Mouse (Mus musculus): ENCODE measurements around the gene Slc6a21.

Gene Slc6a21

DNA sequence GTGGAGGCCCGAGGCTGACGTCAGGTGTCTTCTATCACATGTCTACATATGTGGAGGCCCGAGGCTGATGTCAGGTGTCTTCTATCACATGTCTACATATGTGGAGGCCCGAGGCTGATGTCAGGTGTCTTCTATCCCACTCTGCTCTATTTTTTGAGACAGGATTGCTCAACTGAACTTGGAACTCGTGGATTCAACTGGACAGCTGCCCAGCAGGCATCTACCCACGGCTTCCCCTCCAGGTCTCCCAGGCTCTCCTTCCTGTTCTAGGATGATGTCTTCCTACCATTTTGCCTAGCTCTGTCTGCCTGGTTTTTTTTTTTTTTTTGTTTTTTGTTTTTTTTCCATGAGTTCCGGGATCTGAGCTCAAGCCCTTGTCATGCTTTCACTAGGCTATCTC, 21.5 kb upstream of the Slc6a21 start:
- DNase-seq (ENCODE audit: low spot score), result peak; percentile 56

DNA sequence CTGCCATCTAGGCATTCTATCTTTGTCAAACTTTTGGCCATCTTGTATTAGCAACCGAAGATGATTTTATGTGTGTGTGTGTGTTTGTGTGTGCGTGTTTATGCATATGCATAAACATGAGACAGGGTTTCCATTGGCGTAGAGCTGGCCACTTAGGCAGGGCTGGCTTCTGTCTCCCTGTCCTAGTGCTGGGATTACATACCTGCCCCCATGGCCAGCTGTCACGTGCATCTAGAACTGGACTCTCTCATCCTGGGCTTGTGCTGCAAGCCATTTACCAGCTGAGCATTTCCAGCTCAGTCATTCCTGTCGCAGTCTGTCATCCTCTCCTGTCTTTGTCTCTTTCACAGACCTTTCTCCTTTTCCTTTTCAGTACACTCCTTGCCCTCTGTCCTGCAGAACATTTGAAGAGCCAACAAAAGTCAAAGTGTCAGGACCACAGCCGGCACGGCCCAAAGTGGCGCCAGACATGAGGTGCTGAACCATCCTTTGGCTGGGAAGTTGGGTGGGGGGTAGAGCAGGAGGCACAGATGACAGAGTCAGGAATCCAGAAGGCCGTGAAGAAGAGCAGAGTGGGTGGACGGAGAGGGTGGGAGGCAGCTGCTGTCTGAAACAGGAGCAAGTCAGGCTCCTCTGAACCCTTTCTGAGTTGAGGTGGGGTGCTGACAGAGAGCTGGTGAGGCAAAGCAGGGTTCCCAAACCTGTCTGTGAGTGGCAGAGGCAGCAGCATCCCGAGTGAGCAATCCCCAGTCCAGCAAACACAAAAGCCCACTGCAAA, 20.1 kb upstream of the Slc6a21 start:
- DNase-seq (ENCODE audit: low spot score), result no peak

DNA sequence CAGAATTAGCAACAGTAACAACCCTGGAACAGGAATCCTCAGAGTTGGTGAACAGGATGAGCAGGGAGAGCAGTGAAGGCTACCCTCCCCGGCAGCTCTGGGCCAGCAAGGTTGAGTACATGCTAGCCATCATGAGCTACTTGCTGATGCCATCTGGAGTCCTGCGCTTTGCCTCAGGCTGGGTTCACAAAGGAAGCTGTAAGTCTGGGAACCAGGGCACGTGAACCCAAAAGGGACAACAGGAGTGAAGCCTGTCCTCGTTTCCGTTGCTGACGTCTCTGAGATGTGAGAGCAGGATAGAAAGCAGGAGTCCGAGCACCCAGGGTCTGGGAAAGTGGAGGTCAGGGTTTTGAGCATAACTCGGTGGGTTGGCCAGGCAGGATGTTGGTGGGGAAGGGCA, 18.0 kb upstream of the Slc6a21 start:
- no peak for DNase-seq (ENCODE audit: low spot score)

DNA sequence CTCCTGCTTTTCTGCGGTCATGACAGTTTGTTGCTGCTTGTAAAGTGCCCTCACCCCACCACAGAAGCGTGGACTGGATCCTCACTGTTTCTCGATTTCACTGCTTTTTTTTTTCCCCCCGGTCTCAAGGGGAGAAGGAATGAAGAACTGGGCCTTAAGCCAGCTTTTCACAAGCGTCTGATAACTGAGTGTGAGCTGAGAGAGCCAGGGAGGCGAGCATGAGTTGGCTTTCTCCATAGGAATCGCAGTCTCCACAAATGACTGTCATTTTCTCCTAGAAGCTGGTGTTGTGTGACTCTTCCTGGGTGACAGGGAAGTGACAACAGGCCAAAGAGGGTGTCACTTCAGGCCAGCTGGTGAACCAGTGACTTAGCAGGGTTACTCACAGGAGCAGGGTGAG, 15.0 kb upstream of the Slc6a21 start:
- peak; percentile 10 for DNase-seq (ENCODE audit: low spot score)

DNA sequence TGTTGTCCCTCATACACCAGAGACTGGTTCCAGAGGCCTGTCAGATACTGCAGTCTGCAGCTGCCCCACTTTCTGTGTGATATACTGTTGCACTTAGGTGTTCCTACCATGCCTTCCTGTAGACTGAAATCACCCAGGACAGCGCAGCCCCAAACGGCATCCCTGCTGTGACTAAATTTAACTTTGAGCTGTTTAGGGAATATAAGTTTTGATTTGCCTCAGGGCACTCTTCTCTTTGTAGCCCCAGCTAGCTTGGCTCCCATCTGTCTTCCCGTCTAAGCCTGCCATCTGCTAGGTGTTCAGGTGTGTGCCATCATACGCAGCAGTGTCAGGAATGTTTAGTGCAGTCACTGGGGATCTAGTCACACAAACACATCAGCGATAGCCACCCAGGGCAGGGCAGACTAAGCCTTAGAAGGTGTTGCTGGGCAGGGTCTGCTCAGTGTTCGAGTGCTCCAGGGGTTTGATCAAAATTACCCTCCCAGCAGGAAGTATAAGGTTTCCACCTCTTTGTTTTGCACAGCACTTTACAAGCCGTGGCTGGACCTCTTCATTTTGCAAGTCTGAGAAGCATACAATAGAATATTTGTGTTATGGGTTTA, 14.2 kb upstream of the Slc6a21 start:
- DNase-seq (ENCODE audit: low spot score), result no peak

- DNase-seq (ENCODE audit: low spot score), result no peak
Measured at GRCm38 (mm10) chr7:45264348-45264747, 13.0 kb upstream of the Slc6a21 start.

- DNase-seq (ENCODE audit: low spot score), result no peak
Measured at GRCm38 (mm10) chr7:45265518-45265917, 11.8 kb upstream of the Slc6a21 start.

GRCm38 (mm10) chr7:45272786-45273412, 4.4 kb upstream of the Slc6a21 start:
- DNase-seq (ENCODE audit: low spot score), result no peak

DNA sequence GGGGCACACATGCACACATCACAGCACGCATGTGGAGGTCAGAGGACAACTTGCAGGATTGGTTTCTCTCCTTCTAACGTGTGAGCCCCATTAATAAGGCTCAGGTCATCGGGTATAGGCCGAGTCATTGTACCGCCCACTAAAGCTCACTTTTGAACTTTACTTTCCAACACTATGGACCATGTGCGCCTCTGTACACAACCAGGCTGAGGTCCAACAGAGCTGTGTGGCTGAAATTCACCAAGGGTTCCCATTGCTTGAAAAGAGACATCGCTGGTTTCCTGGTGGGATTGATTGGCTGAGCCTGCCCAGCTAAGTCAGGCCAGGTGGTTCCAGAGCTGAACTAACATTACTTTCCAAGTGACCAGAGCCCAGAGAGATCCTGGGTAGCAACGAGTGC, 3.6 kb upstream of the Slc6a21 start:
- no peak for DNase-seq (ENCODE audit: low spot score)

DNA sequence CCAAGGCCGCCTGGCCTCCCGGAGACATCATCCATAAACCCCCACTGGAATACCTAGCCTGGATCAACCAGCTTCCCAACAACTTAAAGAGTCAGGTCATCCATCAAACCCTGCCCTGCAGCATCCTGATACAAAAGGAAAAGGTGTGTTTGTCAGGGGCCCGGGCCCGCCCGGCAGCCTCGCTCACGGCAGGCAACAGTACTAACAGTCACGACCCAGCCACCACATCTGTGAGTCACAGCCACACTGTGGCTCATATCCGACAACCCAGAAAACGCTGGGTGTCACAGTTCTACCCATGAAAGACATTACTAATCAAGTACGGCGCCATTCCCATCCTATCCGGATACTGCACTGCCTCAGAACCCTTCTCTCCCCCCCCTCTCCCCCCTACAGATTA, 9.2 kb downstream of the Slc6a21 start:
- no peak for DNase-seq (ENCODE audit: low spot score)

- peak; percentile 88 for DNase-seq (ENCODE audit: low spot score)
Measured at GRCm38 (mm10) chr7:45296626-45297025, 19.3 kb downstream of the Slc6a21 start.

GRCm38 (mm10) chr7:45297563-45297962, 20.2 kb downstream of the Slc6a21 start:
- DNase-seq (ENCODE audit: low spot score), result peak; percentile 76

DNA sequence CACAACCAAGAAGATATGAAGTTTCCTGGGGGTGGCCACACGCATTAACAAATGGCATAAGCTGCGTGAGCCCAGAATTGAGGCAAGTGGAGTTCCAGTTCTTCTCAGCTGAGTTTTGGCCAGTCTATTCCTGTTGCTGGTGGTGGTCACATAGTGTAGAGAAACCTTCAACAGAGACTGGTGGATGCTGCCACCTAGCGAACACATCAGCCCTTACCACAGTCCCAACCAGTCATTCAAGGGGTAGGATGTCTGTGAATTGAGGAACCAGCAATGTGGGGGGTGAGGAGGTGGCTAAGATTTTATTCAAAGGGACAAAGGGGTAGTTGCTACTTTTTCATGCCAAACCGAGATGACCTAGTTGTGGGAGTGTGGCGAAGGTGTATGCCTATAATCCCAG, 22.4 kb downstream of the Slc6a21 start:
- DNase-seq (ENCODE audit: low spot score), result peak; percentile 85

GRCm38 (mm10) chr7:45300270-45300669, 23.0 kb downstream of the Slc6a21 start:
- DNase-seq (ENCODE audit: low spot score), result peak; percentile 54

- DNase-seq (ENCODE audit: low spot score), result peak; percentile 7
Measured at GRCm38 (mm10) chr7:45302626-45303025, 25.3 kb downstream of the Slc6a21 start.

- no peak for DNase-seq (ENCODE audit: low spot score)
Measured at GRCm38 (mm10) chr7:45304869-45305268, 27.6 kb downstream of the Slc6a21 start.

DNA sequence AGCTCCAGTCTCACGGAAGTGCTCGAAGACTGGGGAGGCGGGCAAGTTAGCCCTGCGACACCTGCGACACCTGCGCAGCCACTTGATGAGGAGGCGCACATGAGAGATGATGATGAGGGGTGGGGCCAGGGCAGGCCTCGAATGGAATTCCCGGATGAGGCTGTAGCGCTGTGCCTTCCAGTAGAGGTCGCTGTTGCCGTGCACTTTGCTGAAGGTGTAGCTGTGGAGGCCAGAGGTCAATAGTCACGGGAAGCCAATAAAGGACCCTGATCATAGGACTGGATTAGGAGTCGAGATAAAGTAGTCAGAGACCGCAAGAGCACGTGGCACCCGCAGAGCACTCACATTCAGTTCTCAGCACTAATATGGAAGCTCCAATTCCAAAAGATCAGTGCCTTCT, 28.0 kb downstream of the Slc6a21 start:
- DNase-seq (ENCODE audit: low spot score), result peak; percentile 18

GRCm38 (mm10) chr7:45308551-45309240, 31.4 kb downstream of the Slc6a21 start:
- DNase-seq (ENCODE audit: low spot score), result no peak

- DNase-seq (ENCODE audit: low spot score), result peak; percentile 32
Measured at GRCm38 (mm10) chr7:45309455-45309854, 32.1 kb downstream of the Slc6a21 start.

DNA sequence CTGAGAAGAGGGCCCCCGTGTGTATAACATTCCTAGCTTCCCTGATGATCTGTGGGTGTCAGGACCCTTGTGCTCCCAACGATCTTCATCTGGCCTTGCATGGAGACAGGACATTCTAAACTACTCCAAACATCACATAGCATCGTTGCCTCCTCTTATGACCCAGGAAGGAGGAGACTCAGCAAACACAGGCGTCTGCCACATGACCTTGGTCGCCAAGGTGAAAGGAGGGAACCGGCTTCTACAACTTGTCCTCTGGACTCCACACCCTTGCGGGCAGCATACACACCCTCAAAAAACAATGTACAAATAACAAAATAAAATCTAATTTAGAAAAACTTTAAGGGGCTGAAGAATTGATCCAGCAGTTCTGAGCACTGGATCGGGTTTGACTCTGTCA, 34.7 kb downstream of the Slc6a21 start:
- DNase-seq (ENCODE audit: low spot score), result no peak

GRCm38 (mm10) chr7:45312686-45313453, 35.6 kb downstream of the Slc6a21 start:
- DNase-seq (ENCODE audit: low spot score), result peak; percentile 38

DNA sequence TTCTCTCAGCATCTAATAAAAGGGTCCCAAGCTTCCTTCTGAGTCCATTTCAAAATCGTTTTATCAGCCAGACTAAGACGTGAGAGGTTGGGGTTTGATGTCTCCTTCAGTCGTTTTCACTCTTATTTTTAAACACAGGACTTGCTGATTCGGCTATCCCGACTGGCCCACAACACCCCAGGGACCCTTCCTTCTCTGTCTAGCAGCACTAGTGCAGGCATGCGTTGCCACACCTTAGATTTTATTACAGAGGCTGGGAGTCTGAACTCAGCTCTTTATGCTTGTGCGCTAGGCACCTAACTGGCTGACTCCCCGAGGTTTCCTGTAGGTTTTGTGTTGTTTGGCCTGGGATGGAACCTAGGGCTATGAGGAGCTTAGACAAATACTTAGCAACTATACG, 36.2 kb downstream of the Slc6a21 start:
- DNase-seq (ENCODE audit: low spot score), result no peak
